Mouse (Mus musculus) right cerebral cortex, postnatal 36 days (tissue): Measurements from ENCODE around the gene Camkk2.

Source experiments
- DNase-seq, 2 experiments: peaks; one replicate each; pipeline ENCODE4 v3.0.0; 2022; ENCODE audit warnings: low spot score in 2 of 2, mixed read lengths in 1 of 2

The Camkk2 gene

GRCm38 (mm10) chr5:122736761-122737160 lies 42.4 kb downstream of the Camkk2 start:
- DNase-seq = no peak

- no peak for DNase-seq
These were observed 43.4 kb downstream of the Camkk2 start for GRCm38 (mm10) chr5:122735853-122736252.

- no peak for DNase-seq
These were observed 45.3 kb downstream of the Camkk2 start for GRCm38 (mm10) chr5:122733881-122734280.

GRCm38 (mm10) chr5:122731991-122732673 lies 47.1 kb downstream of the Camkk2 start:
- DNase-seq = no peak

GRCm38 (mm10) chr5:122731321-122731720 lies 47.9 kb downstream of the Camkk2 start:
- peak in 1 of 2 experiments; percentile 43 for DNase-seq

- no peak for DNase-seq
These were observed 48.4 kb downstream of the Camkk2 start for GRCm38 (mm10) chr5:122730776-122731175.

DNA sequence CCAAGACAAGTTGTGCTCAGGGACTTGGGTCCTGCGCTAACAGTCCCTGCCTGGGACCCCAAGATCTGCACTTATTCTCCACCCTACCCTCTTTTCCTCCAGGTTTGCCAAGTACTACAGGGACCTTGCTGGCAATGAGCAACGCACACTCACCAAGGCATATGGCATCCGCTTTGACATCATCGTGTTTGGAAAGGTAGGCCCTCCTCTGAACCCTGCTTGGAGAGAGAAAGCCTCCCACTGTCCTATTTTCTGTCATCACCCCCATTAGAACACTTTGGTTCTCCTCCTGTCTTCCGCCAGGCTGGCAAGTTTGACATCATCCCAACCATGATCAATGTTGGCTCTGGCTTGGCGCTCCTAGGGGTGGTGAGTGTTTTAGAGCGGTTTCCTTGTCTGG lies 52.1 kb downstream of the Camkk2 start:
- DNase-seq = no peak

DNA sequence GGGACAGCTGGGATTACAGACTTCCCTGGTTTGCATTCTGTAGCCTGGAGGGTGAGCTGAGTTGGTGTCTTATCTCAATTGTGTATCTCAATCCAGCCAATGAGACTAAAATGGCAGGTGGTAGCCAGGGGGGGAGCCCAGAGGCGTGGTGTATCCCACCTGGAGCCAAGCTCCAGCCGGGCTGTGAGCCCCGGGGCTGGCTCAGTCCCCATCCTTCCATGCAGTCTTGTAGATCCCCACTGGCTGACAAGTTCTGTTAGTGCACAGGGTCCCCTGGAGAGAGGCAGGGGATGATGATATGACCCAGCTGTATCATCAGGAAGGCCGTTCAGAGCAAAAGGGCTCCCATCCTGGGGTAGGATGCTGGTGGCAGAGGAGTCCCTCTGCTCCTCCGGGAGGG lies 52.6 kb downstream of the Camkk2 start:
- DNase-seq = no peak

GRCm38 (mm10) chr5:122726068-122726467 lies 53.1 kb downstream of the Camkk2 start:
- DNase-seq = peak; percentile 47 to 53

- no peak for DNase-seq
These were observed 53.8 kb downstream of the Camkk2 start for GRCm38 (mm10) chr5:122725453-122725852.

GRCm38 (mm10) chr5:122719168-122719567 lies 60.0 kb downstream of the Camkk2 start:
- DNase-seq = no peak

GRCm38 (mm10) chr5:122718400-122718799 lies 60.8 kb downstream of the Camkk2 start:
- DNase-seq = no peak

- no peak for DNase-seq
These were observed 62.4 kb downstream of the Camkk2 start for GRCm38 (mm10) chr5:122716793-122717192.

GRCm38 (mm10) chr5:122715723-122716122 lies 63.5 kb downstream of the Camkk2 start:
- no peak for DNase-seq

GRCm38 (mm10) chr5:122708819-122709218 lies 70.4 kb downstream of the Camkk2 start:
- no peak for DNase-seq

GRCm38 (mm10) chr5:122707276-122708181 lies 71.7 kb downstream of the Camkk2 start, which contains the start of gene P2rx4:
TSS of gene P2rx4 (plus strand) at chr5:122707544.
- DNase-seq = peak; percentile 83 to 84

- no peak for DNase-seq
These were observed 72.3 kb downstream of the Camkk2 start for GRCm38 (mm10) chr5:122706917-122707275.

DNA sequence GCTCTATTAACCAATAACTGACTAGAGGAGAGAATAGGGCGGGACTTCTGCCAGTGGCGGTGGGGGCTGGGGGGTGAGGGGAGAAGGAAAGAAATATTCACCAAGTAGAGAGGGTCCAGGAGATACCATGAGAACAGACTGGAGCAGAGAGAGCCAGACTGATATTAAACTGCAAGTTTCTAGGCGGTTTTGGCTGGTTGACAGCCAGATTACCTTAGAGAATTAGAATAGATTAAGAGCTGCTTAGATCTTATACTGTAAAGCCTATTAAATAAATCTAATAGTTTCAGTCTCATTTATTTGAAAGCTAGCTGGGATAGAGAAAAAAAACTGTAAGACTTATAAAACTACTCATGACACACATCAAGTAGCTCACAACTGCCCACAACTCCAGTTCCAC lies 74.0 kb downstream of the Camkk2 start:
- no peak for DNase-seq

DNA sequence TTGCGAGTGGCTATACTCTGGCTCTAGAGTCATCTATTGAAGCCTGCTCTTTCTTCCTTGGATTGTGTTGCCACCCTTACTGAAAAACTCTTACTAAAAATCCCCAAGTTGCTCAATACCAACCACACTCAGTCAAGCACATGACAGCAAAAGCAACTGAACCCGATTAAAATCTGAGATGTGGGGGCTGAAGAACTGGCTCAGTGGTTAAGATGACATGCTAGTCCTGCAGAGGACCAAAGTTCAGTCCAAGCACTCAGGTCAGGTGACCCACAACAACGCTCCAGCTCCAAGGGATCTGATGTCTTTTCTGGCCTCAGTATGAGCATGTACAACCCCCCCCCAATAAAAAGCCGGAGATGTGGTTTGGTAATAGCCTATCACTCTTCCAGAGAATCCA lies 74.6 kb downstream of the Camkk2 start:
- no peak for DNase-seq

GRCm38 (mm10) chr5:122703574-122703973 lies 75.6 kb downstream of the Camkk2 start:
- no peak for DNase-seq

- no peak for DNase-seq
These were observed 77.1 kb downstream of the Camkk2 start for GRCm38 (mm10) chr5:122702156-122702555.

DNA sequence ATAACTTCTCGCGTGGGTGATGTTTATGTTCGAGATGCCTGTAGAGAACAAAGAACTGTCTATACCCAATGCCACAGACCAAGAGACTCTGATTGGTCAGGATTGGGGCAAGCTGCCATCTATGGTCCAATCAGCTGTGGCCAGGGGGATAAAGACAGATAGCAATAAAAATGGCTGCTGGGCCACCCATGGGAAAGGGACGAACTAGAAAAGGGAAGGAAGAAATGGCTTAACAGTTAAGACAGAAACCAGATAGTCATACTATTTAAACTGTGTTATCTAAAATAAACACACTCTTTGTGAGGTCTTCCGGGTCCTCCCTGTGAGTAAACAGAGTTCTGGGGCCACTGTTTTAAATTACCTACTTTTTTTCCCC lies 78.4 kb downstream of the Camkk2 start:
- no peak for DNase-seq
